Comparison of ENCODE assay signal across 8 mouse cellular contexts in genomic region chr17:71597881-71598658, GRCm38 (mm10). TPM values are rescaled to one million over a fixed set of nuclear protein-coding genes. Genes with fewer than 3 reads are reported as not detected.
A peak's percentile ranks its signal among the peaks of the same experiment; 100 is the strongest.
DNase-seq lines count a peak whose midpoint lies in the region; ATAC-seq and TF ChIP-seq lines count a peak whose summit lies in the region.

No protein-coding gene starts in this region.

- TF ChIP-seq CTCF in CH12.LX (conservative IDR thresholded peaks at IDR 0.05 in 1 of 2, IDR thresholded peaks at IDR 0.05 in 1 of 2; ENCODE audit: low read depth in 2 of 2, low read length in 2 of 2), result no peak

- TF ChIP-seq POLR2A in CH12.LX (IDR thresholded peaks at IDR 0.05; ENCODE audit: low read depth, low read length), result no peak

- DNase-seq in heart, adult 8-10 months (ENCODE audit: low spot score), result no peak
- no peak for DNase-seq in CH12.LX (ENCODE audit: extremely low read depth)
- no peak for DNase-seq in limb, embryonic 11.5 days (ENCODE audit: low spot score)
- no peak for DNase-seq in urinary bladder, postnatal 10 days (ENCODE audit: low spot score)
- DNase-seq in lung, postnatal 4 days, result no peak

- TF ChIP-seq EP300 in CH12.LX (IDR thresholded peaks at IDR 0.05; ENCODE audit: low read length), result no peak

- peak overlapping the region; percentile 90 for H3K4me2 ChIP-seq in heart, embryonic 11.5 days
- H3K4me2 ChIP-seq in CH12.LX (ENCODE audit: insufficient read depth, low read depth, poor library complexity, severe bottlenecking), result peak overlapping the region; percentile 84; the same call in 1 of the 2 replicates
- H3K4me2 ChIP-seq in embryonic facial prominence, embryonic 15.5 days (replicated peaks), result peak overlapping the region; percentile 65
- H3K4me2 ChIP-seq in limb, embryonic 11.5 days (ENCODE audit: low read depth, severe bottlenecking), result peak overlapping the region; percentile 59
- H3K4me2 ChIP-seq in neural tube, embryonic 13.5 days, result peak overlapping the region; percentile 87

- ATAC-seq in heart, embryonic 11.5 days (replicated peaks; ENCODE audit: insufficient number of reproducible peaks, low FRiP score, low TSS enrichment), result peak; percentile 71
- peak; percentile 61 for ATAC-seq in embryonic facial prominence, embryonic 15.5 days (ENCODE audit: insufficient number of reproducible peaks, low FRiP score, low TSS enrichment, low read depth)
- ATAC-seq in limb, embryonic 11.5 days (ENCODE audit: insufficient number of reproducible peaks, low FRiP score, low TSS enrichment, low read depth), result peak; percentile 63; the same call in 1 of the 2 replicates
- peak; percentile 78 for ATAC-seq in neural tube, embryonic 13.5 days (ENCODE audit: low read depth)

- no peaks in the 10 kb centered on the region for H3K9me3 ChIP-seq in heart, embryonic 11.5 days (replicated peaks; ENCODE audit: control insufficient read depth, low read length)
- H3K9me3 ChIP-seq in CH12.LX (replicated peaks; ENCODE audit: low read length), result no peaks in the 10 kb centered on the region
- H3K9me3 ChIP-seq in embryonic facial prominence, embryonic 15.5 days (replicated peaks), result no peaks in the 10 kb centered on the region
- no peaks in the 10 kb centered on the region for H3K9me3 ChIP-seq in limb, embryonic 11.5 days (ENCODE audit: control insufficient read depth, low read length)
- no peaks in the 10 kb centered on the region for H3K9me3 ChIP-seq in neural tube, embryonic 13.5 days

- peaks cover 41% of the 10 kb centered on the region for H3K79me2 ChIP-seq in CH12.LX (replicated peaks; ENCODE audit: control insufficient read depth, extremely low read depth, insufficient read depth, poor library complexity, severe bottlenecking)

- H3K4me3 ChIP-seq in heart, embryonic 11.5 days (ENCODE audit: low read depth, low read length), result peak overlapping the region; percentile 81
- H3K4me3 ChIP-seq in CH12.LX (replicated peaks in 1 of 3; ENCODE audit: low read depth in 2 of 3, low read length in 2 of 3, poor library complexity in 1 of 3), result peak overlapping the region; percentile 85 to 99 (median 94)
- peak overlapping the region; percentile 69 for H3K4me3 ChIP-seq in embryonic facial prominence, embryonic 15.5 days (replicated peaks)
- H3K4me3 ChIP-seq in limb, embryonic 11.5 days (ENCODE audit: low read depth, low read length), result peak overlapping the region; percentile 68
- peak overlapping the region; percentile 65 for H3K4me3 ChIP-seq in neural tube, embryonic 13.5 days

- peaks cover 10% of the 10 kb centered on the region for H3K4me1 ChIP-seq in heart, embryonic 11.5 days (ENCODE audit: control insufficient read depth, insufficient read depth, low read length)
- H3K4me1 ChIP-seq in CH12.LX (ENCODE audit: control insufficient read depth in 1 of 2, insufficient read depth in 2 of 2), result peaks cover 4 to 31% of the 10 kb centered on the region in 2 experiments; a peak in 3 of 4 replicates
- H3K4me1 ChIP-seq in embryonic facial prominence, embryonic 15.5 days, result peaks cover 15% of the 10 kb centered on the region
- no peaks in the 10 kb centered on the region for H3K4me1 ChIP-seq in limb, embryonic 11.5 days (ENCODE audit: control insufficient read depth, insufficient read depth, low read length)
- peaks cover 31% of the 10 kb centered on the region for H3K4me1 ChIP-seq in neural tube, embryonic 13.5 days (replicated peaks)

- peak overlapping the region; percentile 81 for H3K9ac ChIP-seq in heart, embryonic 11.5 days (ENCODE audit: low read depth, low read length)
- H3K9ac ChIP-seq in CH12.LX (ENCODE audit: insufficient read depth, low read depth), result peak overlapping the region; percentile 78
- H3K9ac ChIP-seq in embryonic facial prominence, embryonic 15.5 days, result peak overlapping the region; percentile 55
- H3K9ac ChIP-seq in limb, embryonic 11.5 days (ENCODE audit: low read length), result peak overlapping the region; percentile 56; the same call in 1 of the 2 replicates
- H3K9ac ChIP-seq in neural tube, embryonic 13.5 days, result peak overlapping the region; percentile 72

- H3K27ac ChIP-seq in heart, embryonic 11.5 days (ENCODE audit: low read depth, low read length), result peak overlapping the region; percentile 79
- H3K27ac ChIP-seq in CH12.LX (ENCODE audit: insufficient read depth, low read depth), result peak overlapping the region; percentile 47
- no peak overlapping the region for H3K27ac ChIP-seq in embryonic facial prominence, embryonic 15.5 days (replicated peaks)
- no peak overlapping the region for H3K27ac ChIP-seq in limb, embryonic 11.5 days (replicated peaks; ENCODE audit: low read depth, low read length)
- H3K27ac ChIP-seq in neural tube, embryonic 13.5 days (replicated peaks), result peak overlapping the region; percentile 61

- WGBS in heart, embryonic 11.5 days (ENCODE audit: insufficient replicate concordance), result under 1% methylated on average over 48 of the region's 48 CpGs
- WGBS in embryonic facial prominence, embryonic 15.5 days, result 1% methylated on average over 48 of the region's 48 CpGs
- WGBS in limb, embryonic 11.5 days, result under 1% methylated on average over 48 of the region's 48 CpGs
- WGBS in neural tube, embryonic 13.5 days, result 1% methylated on average over 48 of the region's 48 CpGs

- in situ Hi-C loops in CH12.LX (cut with MboI; ENCODE audit: low pct_ligation_motif_present, low pct_unique_long_range_greater_than_20kb, low sequenced_read_pairs), result no loop called here

- H3K27me3 ChIP-seq in heart, embryonic 11.5 days (ENCODE audit: control insufficient read depth, insufficient read depth, low read length), result no peaks in the 10 kb centered on the region
- no peaks in the 10 kb centered on the region for H3K27me3 ChIP-seq in CH12.LX (replicated peaks)
- no peaks in the 10 kb centered on the region for H3K27me3 ChIP-seq in embryonic facial prominence, embryonic 15.5 days
- no peaks in the 10 kb centered on the region for H3K27me3 ChIP-seq in limb, embryonic 11.5 days (ENCODE audit: control insufficient read depth, insufficient read depth, low read length)
- no peaks in the 10 kb centered on the region for H3K27me3 ChIP-seq in neural tube, embryonic 13.5 days

- no peak for TF ChIP-seq RAD21 in CH12.LX (IDR thresholded peaks at IDR 0.05; ENCODE audit: low read depth, low read length)

- H3K36me3 ChIP-seq in heart, embryonic 11.5 days (ENCODE audit: control insufficient read depth, insufficient read depth, low read length), result no peaks in the 10 kb centered on the region
- H3K36me3 ChIP-seq in CH12.LX (replicated peaks in 1 of 2; ENCODE audit: control insufficient read depth in 1 of 2, insufficient read depth in 1 of 2, low read length in 1 of 2), result peaks cover 0 to 11% of the 10 kb centered on the region in 2 experiments
- no peaks in the 10 kb centered on the region for H3K36me3 ChIP-seq in embryonic facial prominence, embryonic 15.5 days
- no peaks in the 10 kb centered on the region; the same call in 1 of the 2 replicates for H3K36me3 ChIP-seq in limb, embryonic 11.5 days (ENCODE audit: control insufficient read depth, insufficient read depth, low read length)
- no peaks in the 10 kb centered on the region for H3K36me3 ChIP-seq in neural tube, embryonic 13.5 days

- dilution Hi-C loops in CH12.LX (cut with MboI; ENCODE audit: extremely low pct_ligation_motif_present, extremely low pct_unique_long_range_greater_than_20kb, low sequenced_read_pairs), result no loop called here

TF ChIP-seq in CH12.LX, 34 proteins besides CTCF, POLR2A, EP300 and RAD21:
- TF ChIP-seq UBTF (IDR thresholded peaks at IDR 0.05; ENCODE audit: low read depth, low read length) (peak; percentile 12; the same call in 1 of the 2 replicates), JUN (IDR thresholded peaks at IDR 0.05; ENCODE audit: insufficient read depth, low read depth, low read length) (no peak)
TF ChIP-seq in CH12.LX: peak in this region for 1.

RNA-seq across cellular contexts. Expression of gene Wdr43, which starts 17.6 kb away (rescaled TPM):
- 54.4 and 60.0 TPM in 2 replicates for polyA plus RNA-seq in heart, embryonic 11.5 days (2014; fragmentation: Nextera tagmentation; extraction: Ambion mirVana)
- 10 to 100 TPM; 20.8 to 25.3 (median 21.5) TPM for total RNA-seq in heart, adult 8-10 months (2022)
- total RNA-seq in CH12.LX (2012; rRNA removed) (157 and 189 TPM in 2 replicates), CH12.LX (2014; rRNA removed) (252 and 309 TPM in 2 replicates)
- 355 and 422 TPM in 2 replicates for polyA plus RNA-seq in CH12.LX (2012; ENCODE audit: insufficient read length, low read depth)
- polyA plus RNA-seq in embryonic facial prominence, embryonic 15.5 days (2015; fragmentation: Nextera tagmentation; extraction: Ambion mirVana), result 65.0 and 70.6 TPM in 2 replicates
- 104 and 106 TPM in 2 replicates for polyA plus RNA-seq in limb, embryonic 11.5 days (2014; fragmentation: Nextera tagmentation; extraction: Ambion mirVana)
- polyA plus RNA-seq in neural tube, embryonic 13.5 days (2015; fragmentation: Nextera tagmentation; extraction: Ambion mirVana), result 45.6 and 49.9 TPM in 2 replicates

RNA-seq across cellular contexts. Expression of gene Spdya, which starts 46.2 kb away (rescaled TPM):
- 0.29 and 0.49 TPM in 2 replicates for polyA plus RNA-seq in heart, embryonic 11.5 days (2014; fragmentation: Nextera tagmentation; extraction: Ambion mirVana)
- under 1 TPM in 3 of 4 experiments, not detected in 1; 0.16 to 0.25 (median 0.19) TPM for total RNA-seq in heart, adult 8-10 months (2022)
- total RNA-seq in CH12.LX (2012; rRNA removed), result 0.04 and 0.08 TPM in 2 replicates
- 0.16 TPM in 1 of 2 replicates, not detected in the other for total RNA-seq in CH12.LX (2014; rRNA removed)
- polyA plus RNA-seq in CH12.LX (2012; ENCODE audit: insufficient read length, low read depth), result 0.26 and 0.80 TPM in 2 replicates
- 0.73 and 0.83 TPM in 2 replicates for polyA plus RNA-seq in embryonic facial prominence, embryonic 15.5 days (2015; fragmentation: Nextera tagmentation; extraction: Ambion mirVana)
- polyA plus RNA-seq in limb, embryonic 11.5 days (2014; fragmentation: Nextera tagmentation; extraction: Ambion mirVana), result 0.96 and 0.97 TPM in 2 replicates
- polyA plus RNA-seq in neural tube, embryonic 13.5 days (2015; fragmentation: Nextera tagmentation; extraction: Ambion mirVana), result 1.0 and 1.5 TPM in 2 replicates

Comparison
In these comparisons a context has a peak if more than half of its experiments do, and no peak if none do; other contexts are left out.
1. H3K27ac ChIP-seq: peak in heart, embryonic 11.5 days (single experiment), CH12.LX (single experiment) and neural tube, embryonic 13.5 days (single experiment); none in embryonic facial prominence, embryonic 15.5 days (single experiment) and limb, embryonic 11.5 days (single experiment).
2. Peak in every context shown above with its lines, with median percentiles within 50 percentile points of each other: ATAC-seq, H3K4me2 ChIP-seq, H3K4me3 ChIP-seq and H3K9ac ChIP-seq.